Mouse (Mus musculus): Measurements from ENCODE around the gene Rmdn2. TPM values are rescaled to one million over a fixed set of nuclear protein-coding genes. Genes with fewer than 3 reads are reported as not detected.

Rmdn2 gene
- polyA plus RNA-seq, 1 experiment from 2014 or later = 9.4 TPM

DNA sequence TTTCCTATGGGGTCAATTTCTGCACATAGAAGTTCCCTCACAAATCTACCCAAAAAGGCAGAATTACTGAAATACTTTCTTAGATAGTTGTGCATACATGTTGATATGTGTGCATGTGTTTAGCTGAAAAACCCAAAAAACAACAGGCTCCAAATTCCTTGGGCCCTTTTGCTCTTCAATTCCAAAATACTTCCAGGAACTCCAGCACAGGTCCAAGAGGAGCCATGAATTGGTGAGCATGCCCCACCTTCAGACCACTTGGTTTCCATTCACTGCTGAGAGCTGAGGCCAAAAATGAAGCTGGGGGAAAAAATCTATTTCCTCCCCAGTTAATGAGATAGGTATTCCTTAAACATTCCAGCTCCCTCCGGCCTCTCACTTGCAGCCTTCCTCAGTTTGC lies 98.1 kb downstream of the Rmdn2 start:
- Histone ChIP-seq H3K9ac (no peak overlapping the region), H3K4me2 (replicated peaks) (no peak overlapping the region), H3K36me3 (no peaks in the 10 kb centered on the region), H3K27ac (replicated peaks) (no peak overlapping the region), H3K27me3 (peaks cover 56% of the 10 kb centered on the region), H3K9me3 (replicated peaks) (no peaks in the 10 kb centered on the region), H3K4me1 (peaks cover 17% of the 10 kb centered on the region), H3K4me3 (replicated peaks) (no peak overlapping the region)
- ATAC-seq (ENCODE audit: insufficient number of reproducible peaks, low FRiP score, low TSS enrichment, low read depth) = no peak
- 48% methylated on average over 1 of the region's 1 CpGs for WGBS

DNA sequence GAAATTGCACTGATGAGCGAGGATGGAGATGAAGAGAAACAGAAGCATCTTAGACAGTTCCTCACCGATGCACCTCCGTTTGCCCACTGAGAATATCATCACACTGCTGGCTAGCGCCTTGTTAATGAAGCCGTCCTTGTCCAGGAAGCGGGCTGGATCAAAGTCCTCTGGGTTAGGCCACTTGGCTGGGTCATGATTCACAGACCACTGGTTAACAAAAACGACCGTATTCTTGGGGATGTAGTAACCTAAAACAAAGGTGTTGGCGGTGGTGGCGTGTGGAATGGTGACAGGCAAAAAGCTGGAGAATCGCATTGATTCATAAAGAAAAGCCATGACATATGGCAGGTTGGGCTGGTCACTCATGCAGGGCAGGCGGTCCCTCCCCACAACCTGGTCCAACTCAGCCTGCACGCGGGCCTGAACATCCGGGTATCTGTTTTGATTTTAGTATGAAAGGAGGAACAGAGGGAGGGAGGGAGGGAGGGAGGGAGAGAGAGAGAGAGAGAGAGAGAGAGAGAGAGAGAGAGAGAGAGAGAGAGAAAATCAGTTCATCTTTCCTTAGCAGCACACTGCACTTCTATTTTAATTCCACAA lies 98.7 kb downstream of the Rmdn2 start:
- Histone ChIP-seq H3K9me3 (replicated peaks) (no peaks in the 10 kb centered on the region), H3K4me2 (replicated peaks) (no peak overlapping the region), H3K4me1 (peaks cover 24% of the 10 kb centered on the region), H3K9ac (no peak overlapping the region), H3K27me3 (peaks cover 61% of the 10 kb centered on the region), H3K36me3 (no peaks in the 10 kb centered on the region), H3K4me3 (replicated peaks) (no peak overlapping the region), H3K27ac (replicated peaks) (no peak overlapping the region)
- WGBS = 25% methylated on average over 15 of the region's 15 CpGs
- ATAC-seq (ENCODE audit: insufficient number of reproducible peaks, low FRiP score, low TSS enrichment, low read depth) = no peak

DNA sequence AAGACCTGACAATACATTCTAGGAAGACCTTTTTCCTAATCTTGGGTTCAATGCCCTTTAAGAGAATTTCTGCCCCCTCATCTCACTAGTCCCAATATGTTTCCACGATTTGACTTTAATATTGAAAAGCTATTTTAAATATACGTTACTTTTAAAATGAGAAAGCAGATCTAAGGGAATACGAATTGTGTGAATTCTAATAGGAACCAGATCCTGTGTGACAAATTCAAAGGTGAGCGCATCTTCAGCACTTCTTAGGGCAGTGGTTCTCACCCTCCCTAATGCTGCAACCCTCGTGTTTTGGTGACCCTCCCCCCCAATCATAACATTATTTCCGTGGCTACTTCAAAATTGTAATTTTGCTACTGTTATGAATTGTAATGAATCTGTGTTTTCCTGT lies 100.3 kb downstream of the Rmdn2 start:
- Histone ChIP-seq H3K27me3 (peaks cover 56% of the 10 kb centered on the region), H3K4me1 (peaks cover 32% of the 10 kb centered on the region), H3K27ac (replicated peaks) (no peak overlapping the region), H3K9ac (no peak overlapping the region), H3K4me2 (replicated peaks) (no peak overlapping the region), H3K9me3 (replicated peaks) (no peaks in the 10 kb centered on the region), H3K36me3 (no peaks in the 10 kb centered on the region), H3K4me3 (replicated peaks) (0 out of 2 replicates have a peak overlapping the region, but pooled peaks have one; percentile 47)
- no peak for ATAC-seq (ENCODE audit: insufficient number of reproducible peaks, low FRiP score, low TSS enrichment, low read depth)
- 21% methylated on average over 6 of the region's 6 CpGs for WGBS

DNA sequence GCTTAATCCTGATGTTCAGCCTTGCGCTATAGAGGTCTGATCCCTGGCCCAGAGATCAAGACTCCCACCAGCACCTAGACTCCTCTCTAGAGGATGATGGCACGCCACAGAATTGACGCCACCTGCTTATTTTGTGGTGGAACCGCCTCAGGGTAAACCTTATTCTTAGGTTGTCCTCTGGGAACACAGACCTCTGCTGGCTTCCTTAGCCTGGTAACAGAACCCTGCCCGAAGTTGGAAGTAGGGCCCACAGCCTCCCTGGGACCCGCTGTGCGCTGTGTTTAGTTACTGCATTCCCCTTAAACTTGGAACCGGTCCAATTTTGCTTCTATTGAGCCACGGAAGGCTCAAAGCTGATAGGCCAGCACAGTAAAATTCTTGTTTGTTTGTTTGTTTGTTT lies 100.9 kb downstream of the Rmdn2 start:
- Histone ChIP-seq H3K27me3 (peaks cover 61% of the 10 kb centered on the region), H3K4me3 (replicated peaks) (peak overlapping the region; percentile 47; the same call in 1 of the 2 replicates)

DNA sequence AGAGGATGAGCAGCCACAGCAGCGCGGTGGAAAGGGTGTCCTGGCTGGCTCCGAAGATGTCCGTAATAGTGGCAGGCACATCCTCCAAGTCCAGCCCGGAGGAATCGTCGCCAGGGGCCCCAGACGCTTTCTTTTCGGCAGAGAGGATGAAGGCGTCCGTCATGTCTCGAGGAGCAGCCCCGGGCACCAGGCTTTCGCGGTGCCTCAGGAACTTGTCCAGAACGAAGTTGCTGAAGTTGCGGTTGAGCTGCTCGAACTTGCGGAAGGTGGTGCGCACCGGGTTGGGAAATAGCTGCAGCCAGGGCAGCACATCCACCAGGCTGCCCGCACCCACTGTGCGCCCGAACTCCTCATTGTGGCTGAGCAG lies 101.6 kb downstream of the Rmdn2 start:
- Histone ChIP-seq H3K27me3 (peaks cover 64% of the 10 kb centered on the region), H3K9me3 (replicated peaks) (no peaks in the 10 kb centered on the region), H3K4me1 (peaks cover 32% of the 10 kb centered on the region), H3K4me2 (replicated peaks) (peak overlapping the region; percentile 89), H3K4me3 (replicated peaks) (peak overlapping the region; percentile 47), H3K27ac (replicated peaks) (no peak overlapping the region), H3K36me3 (no peaks in the 10 kb centered on the region), H3K9ac (no peak overlapping the region)
- ATAC-seq (ENCODE audit: insufficient number of reproducible peaks, low FRiP score, low TSS enrichment, low read depth) = no peak
- 1% methylated on average over 24 of the region's 24 CpGs for WGBS

More for the DNA sequence above, 100.9 kb downstream of the Rmdn2 start:
- Histone ChIP-seq H3K9ac (no peak overlapping the region), H3K27ac (replicated peaks) (no peak overlapping the region), H3K4me2 (replicated peaks) (no peak overlapping the region), H3K4me1 (peaks cover 32% of the 10 kb centered on the region), H3K36me3 (no peaks in the 10 kb centered on the region), H3K9me3 (replicated peaks) (no peaks in the 10 kb centered on the region)
- 12% methylated on average over 9 of the region's 9 CpGs for WGBS
- ATAC-seq (ENCODE audit: insufficient number of reproducible peaks, low FRiP score, low TSS enrichment, low read depth) = no peak; the same call in 1 of the 2 replicates

DNA sequence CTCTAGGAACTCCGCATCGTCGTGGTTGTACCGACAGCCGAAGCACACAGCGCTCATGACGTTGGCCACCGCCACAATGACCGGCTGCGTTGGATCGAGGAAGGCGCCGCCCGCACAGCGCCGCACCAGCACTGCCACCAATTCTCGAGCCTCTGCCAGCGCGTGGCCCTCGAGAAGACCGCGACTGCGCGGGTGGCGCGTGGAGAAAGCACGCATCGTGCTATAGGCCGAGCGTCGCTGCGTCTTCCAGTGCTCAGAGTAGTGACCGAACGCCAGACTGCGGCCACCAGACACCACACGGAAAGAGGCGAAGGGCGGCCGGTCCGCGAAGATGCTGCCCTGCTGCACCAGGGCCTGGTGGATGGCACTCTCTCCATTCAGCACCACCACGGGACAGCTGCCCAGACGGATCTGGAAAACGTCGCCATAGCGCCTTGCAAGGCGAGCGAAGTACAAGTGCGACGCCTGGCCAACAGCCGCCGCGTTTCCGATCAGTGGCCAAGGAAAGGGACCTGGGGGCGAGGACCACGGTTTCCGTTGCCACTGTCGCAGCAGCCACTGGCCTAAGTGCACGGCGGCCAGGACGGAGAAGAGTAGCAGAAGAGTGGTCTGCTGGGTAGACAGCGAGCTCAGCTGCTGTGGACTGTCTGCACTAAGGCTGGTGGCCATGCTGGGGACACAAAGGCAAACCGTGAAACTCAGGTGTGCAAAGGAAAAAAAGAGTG lies 102.1 kb downstream of the Rmdn2 start:
- Histone ChIP-seq H3K4me1 (peaks cover 32% of the 10 kb centered on the region), H3K9ac (no peak overlapping the region), H3K4me3 (replicated peaks) (peak overlapping the region; percentile 47), H3K4me2 (replicated peaks) (peak overlapping the region; percentile 89), H3K27me3 (peaks cover 64% of the 10 kb centered on the region), H3K9me3 (replicated peaks) (no peaks in the 10 kb centered on the region), H3K36me3 (no peaks in the 10 kb centered on the region), H3K27ac (replicated peaks) (no peak overlapping the region)
- WGBS = under 1% methylated on average over 63 of the region's 63 CpGs
- no peak for ATAC-seq (ENCODE audit: insufficient number of reproducible peaks, low FRiP score, low TSS enrichment, low read depth)

DNA sequence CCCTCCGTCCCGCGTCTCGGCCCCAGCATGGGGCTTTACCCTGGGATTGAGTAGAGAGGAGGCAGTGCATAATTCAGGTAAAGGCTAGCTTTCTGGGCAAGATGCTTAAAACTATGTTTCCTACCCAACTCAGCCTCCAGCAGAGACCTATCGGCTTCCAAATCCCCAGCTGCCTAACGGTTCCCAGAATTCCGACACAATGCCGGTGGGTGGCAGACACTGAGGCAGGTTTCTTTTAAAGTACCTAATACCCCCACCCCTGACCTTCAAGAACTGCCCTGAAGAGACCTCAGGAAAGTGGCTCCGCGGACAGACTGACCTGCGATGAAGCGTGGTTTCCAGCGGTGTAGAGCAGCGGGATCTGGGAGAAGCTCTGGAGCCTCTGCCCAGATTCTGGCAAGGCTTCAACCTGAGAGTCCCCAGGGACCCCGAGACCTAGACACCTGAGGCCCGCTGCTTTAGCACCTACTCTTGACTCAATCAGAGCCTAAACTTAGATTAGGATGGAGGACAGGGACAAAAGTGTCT lies 102.8 kb downstream of the Rmdn2 start:
- no peaks in the 10 kb centered on the region for H3K36me3 ChIP-seq
- peak overlapping the region; percentile 89 for H3K4me2 ChIP-seq (replicated peaks)
- H3K27me3 ChIP-seq = peaks cover 67% of the 10 kb centered on the region
- H3K4me3 ChIP-seq (replicated peaks) = peak overlapping the region; percentile 47
- H3K9me3 ChIP-seq (replicated peaks) = no peaks in the 10 kb centered on the region
- no peak overlapping the region for H3K9ac ChIP-seq
- ATAC-seq (ENCODE audit: insufficient number of reproducible peaks, low FRiP score, low TSS enrichment, low read depth) = no peak
- under 1% methylated on average over 16 of the region's 16 CpGs for WGBS
- no peak overlapping the region for H3K27ac ChIP-seq (replicated peaks)
- peaks cover 32% of the 10 kb centered on the region for H3K4me1 ChIP-seq

DNA sequence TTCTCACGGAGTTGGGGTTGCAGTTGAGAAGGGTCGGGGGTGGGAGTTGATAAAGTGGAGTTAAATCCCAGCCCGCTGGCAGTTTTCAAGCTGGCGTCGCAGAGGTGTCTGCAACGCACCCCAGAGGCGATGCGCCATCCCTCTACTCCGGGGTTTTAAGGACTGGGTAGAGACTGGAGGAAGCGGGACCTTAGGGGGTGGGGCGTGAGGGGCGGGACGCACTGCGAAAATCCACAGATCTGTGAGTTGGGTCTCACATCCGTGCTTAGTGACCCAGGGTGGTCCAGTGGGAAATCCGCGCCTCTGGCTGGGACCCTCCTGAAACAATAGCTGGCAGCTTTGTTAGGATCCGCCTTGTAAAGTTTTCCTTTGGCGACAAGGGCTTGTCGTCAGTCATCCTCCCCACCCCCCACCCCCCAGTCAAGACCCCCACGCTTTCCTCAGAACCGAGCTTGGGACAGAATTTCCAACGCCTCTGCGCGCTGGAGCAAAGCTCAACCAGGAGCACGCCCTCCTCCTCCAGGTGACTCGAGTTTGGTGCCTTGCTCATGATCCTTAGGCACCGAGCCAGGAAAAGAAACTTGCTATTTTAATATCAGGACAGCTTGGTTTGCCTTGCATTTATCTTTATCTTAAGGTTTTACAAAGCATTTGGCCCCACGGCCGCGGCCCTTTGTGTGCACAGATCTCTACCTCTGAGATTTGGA lies 103.4 kb downstream of the Rmdn2 start, which contains the start of gene Cyp1b1:
TSS of gene Cyp1b1 (minus strand) at position 131 of the 707 bp plus-strand sequence.
- under 1% methylated on average over 31 of the region's 31 CpGs for WGBS
- Histone ChIP-seq H3K9ac (0 out of 2 replicates have a peak within 1 kb of the TSS, but pooled peaks have one; percentile 18), H3K9me3 (replicated peaks) (no peaks in the 10 kb centered on the region), H3K36me3 (no peaks in the 10 kb centered on the region), H3K4me3 (replicated peaks) (peak within 1 kb of the TSS; percentile 47), H3K27me3 (peaks cover 60% of the 10 kb centered on the region), H3K4me1 (peaks cover 36% of the 10 kb centered on the region), H3K27ac (replicated peaks) (no peak within 1 kb of the TSS), H3K4me2 (replicated peaks) (peak within 1 kb of the TSS; percentile 89)
- ATAC-seq (ENCODE audit: insufficient number of reproducible peaks, low FRiP score, low TSS enrichment, low read depth) = no peak

DNA sequence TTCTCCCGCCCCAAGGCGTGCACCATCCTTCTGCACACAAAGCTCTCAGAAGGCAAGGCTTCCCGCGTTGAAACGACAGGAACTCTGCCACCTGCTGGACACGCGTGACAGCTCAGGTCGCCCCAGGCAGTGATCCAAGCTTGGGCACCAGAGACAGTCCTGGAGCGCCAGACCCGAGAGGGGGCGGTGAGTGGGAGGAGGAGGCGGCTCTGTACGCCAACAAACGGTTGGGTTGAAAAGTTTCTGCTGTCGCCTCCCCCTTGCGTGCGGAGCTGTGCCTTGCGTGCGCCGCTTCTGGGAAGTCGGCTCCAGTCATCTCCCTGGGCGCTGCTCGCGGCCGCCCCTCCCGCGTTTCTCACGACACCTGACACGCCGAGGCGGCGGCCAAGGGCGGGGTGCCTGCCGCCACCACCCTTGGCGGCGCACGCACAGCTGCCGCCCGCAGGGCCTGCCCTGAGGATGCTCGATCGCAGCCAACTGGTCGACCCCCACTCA lies 104.0 kb downstream of the Rmdn2 start:
- Histone ChIP-seq H3K36me3 (no peaks in the 10 kb centered on the region), H3K27ac (replicated peaks) (no peak overlapping the region), H3K4me2 (replicated peaks) (peak overlapping the region; percentile 89), H3K4me1 (peaks cover 37% of the 10 kb centered on the region), H3K9me3 (replicated peaks) (no peaks in the 10 kb centered on the region), H3K9ac (0 out of 2 replicates have a peak overlapping the region, but pooled peaks have one; percentile 18), H3K27me3 (peaks cover 56% of the 10 kb centered on the region), H3K4me3 (replicated peaks) (peak overlapping the region; percentile 47)
- ATAC-seq (ENCODE audit: insufficient number of reproducible peaks, low FRiP score, low TSS enrichment, low read depth) = peak; percentile 81
- WGBS = under 1% methylated on average over 42 of the region's 42 CpGs

DNA sequence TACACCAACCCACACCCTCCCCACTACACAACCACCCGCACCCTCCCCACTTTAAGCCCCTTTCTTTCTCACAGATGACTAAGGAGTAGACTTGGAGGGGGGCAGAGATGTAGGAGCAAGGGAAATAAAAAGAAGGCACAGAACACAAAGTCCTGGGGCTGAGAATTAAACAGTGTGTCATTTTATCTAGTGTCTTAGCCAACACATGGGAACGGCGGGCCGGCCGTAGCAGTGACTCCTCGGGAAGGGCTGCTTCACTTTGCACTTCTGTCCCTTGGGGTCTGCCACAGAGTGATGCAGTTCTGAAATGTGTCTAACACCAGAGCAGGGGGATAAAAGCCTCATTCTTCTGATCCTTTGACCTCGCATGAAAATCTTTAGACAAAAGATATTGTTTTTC lies 109.0 kb downstream of the Rmdn2 start:
- H3K27ac ChIP-seq (replicated peaks) = no peak overlapping the region
- no peak for ATAC-seq (ENCODE audit: insufficient number of reproducible peaks, low FRiP score, low TSS enrichment, low read depth)
- H3K9me3 ChIP-seq (replicated peaks) = no peaks in the 10 kb centered on the region
- 63% methylated on average over 7 of the region's 7 CpGs for WGBS
- no peak overlapping the region for H3K4me2 ChIP-seq (replicated peaks)
- peaks cover 15% of the 10 kb centered on the region; the same call in 1 of the 2 replicates for H3K27me3 ChIP-seq
- no peak overlapping the region for H3K4me3 ChIP-seq (replicated peaks)
- no peaks in the 10 kb centered on the region for H3K36me3 ChIP-seq
- peaks cover 10% of the 10 kb centered on the region for H3K4me1 ChIP-seq
- H3K9ac ChIP-seq = no peak overlapping the region

DNA sequence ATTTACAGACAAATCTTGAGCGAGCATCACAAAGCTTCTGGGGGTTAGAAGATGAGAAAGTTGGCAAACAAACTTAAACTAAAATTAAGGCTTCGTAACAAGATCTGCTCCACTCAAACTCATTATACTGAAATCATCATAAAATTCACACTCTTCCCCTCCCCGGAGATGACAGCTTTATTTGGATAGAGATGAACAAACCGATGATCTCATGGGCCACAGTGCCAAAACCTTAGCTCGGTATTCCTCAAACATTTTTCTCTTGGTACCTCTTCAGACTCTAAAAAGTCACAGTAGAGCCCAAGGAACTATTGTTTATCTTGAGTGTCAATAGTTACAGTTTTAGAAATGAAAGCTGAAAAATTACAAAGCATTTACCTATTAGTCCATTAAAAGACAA lies 115.0 kb downstream of the Rmdn2 start:
- Histone ChIP-seq H3K27ac (replicated peaks) (no peak overlapping the region), H3K4me2 (replicated peaks) (no peak overlapping the region), H3K9ac (no peak overlapping the region), H3K36me3 (no peaks in the 10 kb centered on the region), H3K4me1 (peaks cover 23% of the 10 kb centered on the region), H3K4me3 (replicated peaks) (no peak overlapping the region), H3K9me3 (replicated peaks) (no peaks in the 10 kb centered on the region), H3K27me3 (peaks cover 18% of the 10 kb centered on the region)
- 60% methylated on average over 5 of the region's 5 CpGs for WGBS
- ATAC-seq (ENCODE audit: insufficient number of reproducible peaks, low FRiP score, low TSS enrichment, low read depth) = no peak

Measured in embryonic facial prominence, embryonic 15.5 days (tissue).